Mouse (Mus musculus): ENCODE measurements around the gene Gsta1. TPM values are rescaled to one million over a fixed set of nuclear protein-coding genes. Genes with fewer than 3 reads are reported as not detected.

The Gsta1 gene
- total and polyA plus RNA-seq, 3 experiments, result not detected

GRCm38 (mm10) chr9:78195034-78195433, 35.4 kb upstream of the Gsta1 start:
- H3K27me3 ChIP-seq (ENCODE audit: control insufficient read depth in 1 of 2, insufficient read depth in 2 of 2, low read length in 2 of 2), result no peaks in the 10 kb centered on the region
- H3K9ac ChIP-seq (ENCODE audit: control insufficient read depth, low read depth, low read length, poor library complexity, severe bottlenecking), result no peak overlapping the region
- TF ChIP-seq HCFC1 (IDR thresholded peaks at IDR 0.05; ENCODE audit: low read depth, low read length), result no peak
- no peak for TF ChIP-seq GABPA (IDR thresholded peaks at IDR 0.05; ENCODE audit: low read depth, low read length)
- no peak for TF ChIP-seq MEF2A (IDR thresholded peaks at IDR 0.05; ENCODE audit: extremely low read depth, insufficient replicate concordance, low read depth, low read length, poor library complexity, severe bottlenecking)
- no peak for TF ChIP-seq E2F4 (IDR thresholded peaks at IDR 0.05; ENCODE audit: borderline replicate concordance, low read depth, low read length)
- no peak for TF ChIP-seq TCF12 (IDR thresholded peaks at IDR 0.05; ENCODE audit: low read depth, low read length)
- TF ChIP-seq MAZ (IDR thresholded peaks at IDR 0.05; ENCODE audit: low read depth, low read length), result no peak
- no peak for TF ChIP-seq NRF1 (IDR thresholded peaks at IDR 0.05; ENCODE audit: insufficient read depth, low read depth, low read length, poor library complexity, severe bottlenecking)
- no peak for TF ChIP-seq MXI1 (IDR thresholded peaks at IDR 0.05; ENCODE audit: low read depth, low read length)
- H3K27ac ChIP-seq (ENCODE audit: control insufficient read depth, low read depth, low read length), result no peak overlapping the region
- H3K9me3 ChIP-seq (replicated peaks; ENCODE audit: insufficient read depth, low read length), result no peaks in the 10 kb centered on the region
- peaks cover 0 to 11% of the 10 kb centered on the region in 2 experiments; a peak in 2 of 4 replicates for H3K4me1 ChIP-seq (ENCODE audit: control insufficient read depth in 1 of 2, insufficient read depth in 2 of 2, low read length in 2 of 2)
- DNase-seq (ENCODE audit: low read depth, low spot score), result no peak
- peaks cover 0 to 9% of the 10 kb centered on the region in 2 experiments; a peak in 2 of 4 replicates for H3K36me3 ChIP-seq (ENCODE audit: control insufficient read depth in 1 of 2, insufficient read depth in 2 of 2, low read length in 2 of 2)
- no peaks in the 10 kb centered on the region for H3K79me2 ChIP-seq (ENCODE audit: control insufficient read depth, insufficient read depth, low read length, poor library complexity)
- H3K4me3 ChIP-seq (ENCODE audit: control insufficient read depth in 1 of 2, insufficient read depth in 1 of 2, low read depth in 2 of 2, low read length in 2 of 2), result no peak overlapping the region

- no peak for TF ChIP-seq RAD21 (IDR thresholded peaks at IDR 0.05; ENCODE audit: low read depth, low read length)
- TF ChIP-seq HCFC1 (IDR thresholded peaks at IDR 0.05; ENCODE audit: low read depth, low read length), result no peak
- TF ChIP-seq ZC3H11A (IDR thresholded peaks at IDR 0.05; ENCODE audit: low read depth, low read length), result no peak
- TF ChIP-seq SMC3 (IDR thresholded peaks at IDR 0.05; ENCODE audit: low read depth, low read length), result no peak
- no peak for TF ChIP-seq CHD2 (IDR thresholded peaks at IDR 0.05; ENCODE audit: low read length)
- no peak for TF ChIP-seq ZNF384 (IDR thresholded peaks at IDR 0.05; ENCODE audit: low read depth, low read length)
- no peak for TF ChIP-seq ZMIZ1 (IDR thresholded peaks at IDR 0.05; ENCODE audit: low read depth, low read length)
- no peak for TF ChIP-seq NRF1 (IDR thresholded peaks at IDR 0.05; ENCODE audit: insufficient read depth, low read depth, low read length, poor library complexity, severe bottlenecking)
- TF ChIP-seq GABPA (IDR thresholded peaks at IDR 0.05; ENCODE audit: low read depth, low read length), result no peak
- TF ChIP-seq POLR2AphosphoS5 (IDR thresholded peaks at IDR 0.05; ENCODE audit: borderline replicate concordance, low read depth, low read length), result no peak
- no peak for TF ChIP-seq USF2 (IDR thresholded peaks at IDR 0.05; ENCODE audit: borderline replicate concordance in 1 of 2, insufficient read depth in 1 of 2, low read depth in 1 of 2, low read length in 2 of 2)
- TF ChIP-seq UBTF (IDR thresholded peaks at IDR 0.05; ENCODE audit: borderline replicate concordance, insufficient read depth, low read depth, low read length), result no peak
- TF ChIP-seq USF1 (IDR thresholded peaks at IDR 0.05; ENCODE audit: low read depth, low read length), result no peak
- TF ChIP-seq RCOR1 (IDR thresholded peaks at IDR 0.05; ENCODE audit: low read depth, low read length), result no peak
- TF ChIP-seq ZKSCAN1 (IDR thresholded peaks at IDR 0.05; ENCODE audit: low read depth, low read length), result no peak
- TF ChIP-seq SIN3A (IDR thresholded peaks at IDR 0.05; ENCODE audit: low read length), result no peak
- Histone ChIP-seq H3K4me1 (ENCODE audit: control insufficient read depth in 1 of 2, insufficient read depth in 2 of 2, low read length in 2 of 2) (0 out of 4 replicates have a peak, but pooled peaks cover 0 to 3% of the 10 kb centered on the region in 2 experiments), H3K27me3 (ENCODE audit: control insufficient read depth in 1 of 2, insufficient read depth in 2 of 2, low read length in 2 of 2) (no peaks in the 10 kb centered on the region), H3K79me2 (ENCODE audit: control insufficient read depth, insufficient read depth, low read length, poor library complexity) (no peaks in the 10 kb centered on the region), H3K9ac (ENCODE audit: control insufficient read depth, low read depth, low read length, poor library complexity, severe bottlenecking) (no peak overlapping the region), H3K4me3 (ENCODE audit: control insufficient read depth in 1 of 2, insufficient read depth in 1 of 2, low read depth in 2 of 2, low read length in 2 of 2) (no peak overlapping the region), H3K27ac (ENCODE audit: control insufficient read depth, low read depth, low read length) (no peak overlapping the region), H3K9me3 (replicated peaks; ENCODE audit: insufficient read depth, low read length) (no peaks in the 10 kb centered on the region), H3K36me3 (ENCODE audit: control insufficient read depth in 1 of 2, insufficient read depth in 2 of 2, low read length in 2 of 2) (peaks cover 0 to 3% of the 10 kb centered on the region in 2 experiments; a peak in 2 of 4 replicates)
- DNase-seq (ENCODE audit: low read depth, low spot score), result no peak
Measured at GRCm38 (mm10) chr9:78197801-78198200, 32.7 kb upstream of the Gsta1 start.

All from MEL (cell line).